Mouse (Mus musculus): ENCODE data around the gene Tjp1. TPM values are rescaled to one million over a fixed set of nuclear protein-coding genes. Genes with fewer than 3 reads are reported as not detected.

The Tjp1 gene
- 100 to 1,000 TPM; 121 to 161 TPM for total RNA-seq (2021)

DNA sequence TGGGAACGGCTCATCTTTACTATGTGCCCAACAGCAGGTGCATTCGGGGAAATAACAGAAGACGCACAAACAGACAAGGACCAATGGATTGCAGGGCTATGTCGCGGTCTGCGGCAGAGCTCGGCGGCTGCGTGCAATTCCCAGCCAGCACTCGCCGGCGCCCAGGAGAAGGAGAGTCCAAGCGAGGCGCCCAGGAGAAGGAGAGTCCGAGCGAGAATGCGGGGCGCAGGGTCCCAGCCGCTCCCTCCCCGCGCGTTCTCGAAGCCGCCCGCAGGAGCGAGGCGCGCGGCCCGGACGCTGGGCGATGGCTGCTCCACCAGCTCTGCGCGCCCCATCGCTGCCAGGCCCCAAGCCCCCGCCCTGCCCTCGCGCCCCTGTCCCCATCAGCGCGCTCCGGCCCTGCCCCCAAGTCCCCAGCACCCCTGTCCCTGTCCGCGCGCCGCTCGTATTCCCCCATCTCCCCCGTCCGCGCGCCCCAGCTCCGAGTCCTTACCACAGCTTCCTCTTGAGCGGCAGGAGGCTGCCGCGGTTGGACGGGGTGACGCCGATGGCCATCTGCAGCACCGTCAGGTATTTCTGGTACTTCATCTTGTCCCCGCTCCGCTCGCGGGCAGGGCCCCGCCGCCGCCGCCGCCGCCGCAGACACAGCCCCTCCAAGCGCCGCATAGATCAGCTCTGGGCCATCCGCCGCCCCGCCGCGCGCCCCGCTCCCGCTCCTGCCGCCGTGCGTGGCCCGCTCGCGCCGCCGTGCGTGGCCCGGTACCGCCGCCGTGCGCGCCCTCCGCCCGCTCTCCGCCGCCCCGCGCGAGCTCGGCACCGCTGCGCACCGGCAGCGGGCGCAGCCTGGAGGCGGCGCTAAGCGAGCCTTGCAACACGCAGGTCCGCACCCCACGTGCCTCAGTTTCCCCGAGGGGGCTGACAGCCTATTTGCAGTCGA lies at the start of gene Tjp1:
TSS of gene Tjp1 (minus strand) at position 711 of the 937 bp plus-strand sequence.
- intact Hi-C loops (cut with DNase I): loop anchor here (5.0 kb wide), 1 partner anchor 80 kb away; no protein-coding TSS in a partner anchor
- peak; percentile 67 to 79 for DNase-seq (ENCODE audit: low spot score in 2 of 2)

DNA sequence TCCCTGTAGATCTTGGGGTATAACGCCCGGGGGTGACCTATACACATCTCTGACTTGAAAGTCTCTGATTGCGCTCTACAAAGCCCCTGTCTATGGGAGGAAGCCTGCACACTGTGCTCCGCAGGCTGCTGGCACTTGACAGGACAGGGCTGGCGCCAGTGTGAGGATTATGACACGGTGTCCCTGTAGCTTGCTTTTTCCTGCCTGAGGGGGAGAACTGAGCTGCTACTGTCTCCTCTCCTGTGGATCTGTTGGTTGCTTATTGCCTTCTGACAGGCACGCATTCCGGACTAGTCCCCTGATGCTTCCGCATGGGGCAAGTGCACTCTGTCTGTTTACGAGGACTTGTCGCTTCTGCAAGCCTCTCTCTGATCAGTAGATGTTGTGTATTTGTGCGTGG lies 49.5 kb upstream of the Tjp1 start:
- DNase-seq (ENCODE audit: low spot score in 2 of 2): peak in 1 of 2 experiments; percentile 18
- intact Hi-C loops (cut with DNase I): no loop called here

DNA sequence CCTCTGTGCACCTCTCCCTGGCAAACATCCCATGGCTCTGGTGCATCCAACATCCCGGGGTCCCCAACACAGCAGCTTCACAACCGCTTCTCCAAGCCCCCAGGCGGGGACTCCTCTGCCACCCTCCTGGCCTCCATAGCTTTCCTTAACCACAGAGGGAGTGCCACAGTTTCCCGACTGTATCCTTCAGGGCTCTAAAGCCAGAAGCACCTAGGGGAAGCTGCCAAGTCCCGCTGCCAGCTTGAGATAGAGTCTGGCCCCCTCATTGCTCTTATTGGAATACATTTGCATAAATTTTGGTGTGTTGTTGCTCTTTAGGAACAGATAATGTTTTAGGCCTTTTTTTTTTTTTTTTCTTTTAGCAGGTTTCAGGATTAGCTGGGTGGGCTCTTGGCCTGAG lies 45.1 kb upstream of the Tjp1 start:
- intact Hi-C loops (cut with DNase I): no loop called here

DNA sequence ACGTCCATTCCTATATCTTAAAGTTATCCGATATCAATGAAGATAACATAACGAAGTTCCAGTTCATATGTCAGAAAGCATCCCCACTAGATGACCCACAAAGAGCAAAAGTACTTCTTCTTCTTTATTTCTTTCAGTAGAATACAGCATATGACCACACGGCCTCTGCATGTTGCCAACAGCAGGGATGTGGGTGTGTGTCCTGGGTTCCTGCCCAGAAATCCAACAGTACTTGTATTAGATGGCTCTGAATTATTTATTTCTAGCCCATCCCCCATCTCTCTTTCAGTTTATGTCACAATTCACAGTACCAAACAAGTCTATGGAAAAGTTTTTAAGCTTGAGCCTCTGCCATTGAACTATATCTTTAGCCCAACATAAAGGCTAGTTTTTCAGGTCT lies 43.1 kb upstream of the Tjp1 start:
- DNase-seq (ENCODE audit: low spot score in 2 of 2): peak in 1 of 2 experiments; percentile 13

More for the DNA sequence above, 45.1 kb upstream of the Tjp1 start:
- DNase-seq (ENCODE audit: low spot score in 2 of 2): peak in 1 of 2 experiments; percentile 26

DNA sequence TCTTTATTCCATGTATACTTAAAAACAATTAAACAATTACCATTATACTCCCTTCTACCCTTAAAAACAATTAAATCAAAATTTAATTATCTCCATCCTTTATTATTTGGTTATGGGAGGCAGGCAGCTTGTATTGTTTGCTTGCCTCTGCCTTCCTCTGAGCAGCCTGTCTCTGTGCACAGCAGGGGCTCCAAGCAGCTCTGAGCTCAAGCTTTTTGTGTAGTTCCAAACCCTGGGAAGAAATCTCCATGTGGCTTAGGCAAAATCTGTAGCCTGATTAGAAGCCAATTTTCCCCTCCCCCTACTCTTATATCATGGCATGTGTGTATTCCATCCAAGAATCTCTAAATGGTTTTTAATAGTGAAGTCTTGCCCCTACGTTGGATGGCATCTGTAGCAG lies 28.4 kb upstream of the Tjp1 start:
- DNase-seq (ENCODE audit: low spot score in 2 of 2): no peak
- intact Hi-C loops (cut with DNase I): no loop called here

More for the DNA sequence above, 43.1 kb upstream of the Tjp1 start:
- intact Hi-C loops (cut with DNase I): no loop called here

DNA sequence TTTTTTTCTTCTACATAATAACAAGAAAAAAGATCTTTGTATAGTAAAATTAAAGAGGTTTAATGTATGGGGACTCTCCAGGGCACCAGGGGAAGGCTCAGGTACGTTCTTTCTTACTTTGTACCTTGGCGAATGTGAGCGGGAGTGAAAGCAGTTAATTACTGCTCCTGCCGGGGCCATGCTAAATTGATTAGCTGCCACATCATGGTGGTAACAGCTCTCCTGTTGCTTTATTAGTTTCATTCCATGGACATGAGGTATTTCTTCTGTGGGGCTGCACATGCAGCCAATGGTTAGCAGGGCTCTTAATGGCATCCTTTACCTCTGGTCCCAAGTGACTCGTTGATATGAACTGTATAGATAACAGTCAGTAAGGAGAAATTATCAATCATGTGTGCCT lies 18.2 kb upstream of the Tjp1 start:
- intact Hi-C loops (cut with DNase I): no loop called here
- no peak for DNase-seq (ENCODE audit: low spot score in 2 of 2)

DNA sequence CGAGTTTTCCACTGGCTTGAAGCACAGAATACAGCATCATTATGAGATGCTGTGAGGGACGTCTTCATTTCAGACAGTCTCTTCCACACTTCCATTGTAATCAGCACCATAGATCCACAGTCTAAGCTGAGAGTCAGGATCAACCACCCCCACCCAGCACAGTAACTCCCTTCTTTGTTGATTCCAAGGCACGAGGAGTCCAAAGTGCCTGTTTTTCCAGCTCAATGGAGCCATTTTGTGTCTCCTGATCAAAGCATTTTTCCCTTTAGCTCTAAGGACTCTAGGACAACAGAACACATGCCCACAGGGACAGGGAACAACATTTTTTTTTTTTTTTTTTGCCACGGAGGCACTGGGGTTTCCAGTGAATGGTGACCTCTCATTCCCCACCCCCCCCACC lies 5.1 kb upstream of the Tjp1 start:
- intact Hi-C loops (cut with DNase I): no loop called here
- DNase-seq (ENCODE audit: low spot score in 2 of 2): no peak

DNA sequence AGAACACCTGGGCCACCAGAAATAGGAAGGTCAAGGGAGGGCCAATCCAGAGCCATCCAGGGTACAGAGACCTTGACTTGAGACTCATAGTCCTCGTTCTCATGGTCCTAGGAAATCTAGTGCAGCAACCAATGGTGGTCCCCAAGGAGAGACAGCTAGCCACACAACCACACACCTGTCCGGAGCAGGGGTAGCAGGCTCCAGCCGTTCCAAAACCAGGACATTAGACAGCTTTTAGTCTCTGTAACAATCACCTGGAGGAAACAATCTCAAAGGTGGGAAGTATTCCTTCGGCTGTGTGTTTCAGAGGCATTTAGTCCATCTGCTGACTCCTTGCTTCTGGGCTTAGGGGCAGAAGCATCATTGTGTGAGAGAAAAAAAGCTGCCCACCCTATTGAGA lies 4.5 kb downstream of the Tjp1 start:
- intact Hi-C loops (cut with DNase I): no loop called here
- no peak for DNase-seq (ENCODE audit: low spot score in 2 of 2)

DNA sequence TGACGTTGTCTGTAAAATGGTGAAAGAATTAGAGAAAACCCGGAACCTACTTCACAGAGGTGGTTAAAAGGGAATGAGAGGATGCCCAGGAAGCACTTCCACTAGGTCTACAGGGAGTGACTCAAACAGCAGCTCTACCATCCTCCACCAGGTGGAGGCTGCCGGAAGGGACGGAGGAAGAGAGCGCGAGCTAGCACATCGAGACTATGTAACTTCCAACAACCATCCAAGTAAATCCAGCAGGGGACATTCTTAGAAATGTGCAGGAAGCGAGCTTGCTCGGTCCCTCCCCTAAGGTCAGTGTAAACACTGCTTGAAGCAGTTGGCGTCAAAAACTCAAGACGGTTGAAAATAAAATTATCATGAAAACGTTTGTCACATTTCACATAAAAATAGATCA lies 5.1 kb downstream of the Tjp1 start:
- intact Hi-C loops (cut with DNase I): no loop called here
- DNase-seq (ENCODE audit: low spot score in 2 of 2): no peak

DNA sequence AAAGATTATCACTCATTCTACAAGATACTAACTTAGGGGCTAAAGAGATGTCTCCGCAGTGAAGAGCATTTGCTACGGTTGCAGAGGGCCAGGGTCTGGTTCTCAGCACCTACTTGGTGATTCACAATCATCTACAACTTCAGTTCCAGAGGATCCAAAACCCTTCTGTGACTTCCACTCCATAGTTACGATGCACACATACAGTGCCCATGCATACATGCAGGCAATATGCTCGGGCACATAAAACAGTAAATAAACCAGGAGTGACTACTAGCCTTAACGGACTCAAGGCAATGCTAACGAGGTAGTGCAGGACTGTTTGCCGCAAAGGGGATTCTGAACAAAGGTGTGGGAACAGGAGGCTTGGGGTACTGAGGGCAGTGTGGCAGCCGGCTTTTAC lies 7.0 kb downstream of the Tjp1 start:
- intact Hi-C loops (cut with DNase I): no loop called here
- no peak for DNase-seq (ENCODE audit: low spot score in 2 of 2)

DNA sequence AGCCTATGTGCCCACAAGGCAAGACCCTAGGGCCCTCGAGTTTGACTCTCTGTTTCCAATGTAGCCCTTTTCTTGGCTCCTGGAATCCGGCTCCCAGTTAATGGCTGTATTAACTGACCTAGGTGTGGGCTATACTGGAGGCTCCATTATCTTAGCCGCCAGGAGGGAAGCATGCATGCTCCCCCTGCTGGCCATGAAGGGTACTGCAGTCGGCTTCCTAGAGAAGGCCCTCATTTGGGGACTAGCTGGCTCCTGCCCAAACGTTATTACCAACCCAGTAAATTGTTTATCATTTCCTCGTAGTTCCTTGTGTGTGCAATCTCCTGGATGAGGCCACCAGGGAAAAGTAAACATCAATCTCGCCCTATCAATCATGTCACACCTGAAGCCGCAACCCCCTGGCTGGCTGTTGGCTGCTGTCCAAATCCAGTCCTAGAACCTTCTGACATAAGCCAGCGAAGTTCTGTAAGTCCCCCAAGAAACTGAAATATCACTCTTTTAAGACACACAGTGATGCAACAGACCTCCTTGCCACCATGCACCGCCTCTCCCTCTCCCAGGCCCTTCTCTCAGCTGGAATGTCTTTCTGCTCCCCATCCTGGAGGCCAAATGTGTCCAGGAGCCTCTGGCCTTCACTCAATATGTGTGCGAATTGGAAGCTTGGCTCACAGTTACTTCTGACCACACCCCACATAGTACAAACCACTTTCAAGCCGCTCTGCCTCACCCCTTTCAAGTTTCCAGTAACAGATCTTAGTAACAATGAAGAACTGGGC lies 7.6 kb downstream of the Tjp1 start:
- intact Hi-C loops (cut with DNase I): loop anchor here (5.0 kb wide), 1 partner anchor 203 kb away; no protein-coding TSS in a partner anchor
- peak; percentile 31 to 57 for DNase-seq (ENCODE audit: low spot score in 2 of 2)

DNA sequence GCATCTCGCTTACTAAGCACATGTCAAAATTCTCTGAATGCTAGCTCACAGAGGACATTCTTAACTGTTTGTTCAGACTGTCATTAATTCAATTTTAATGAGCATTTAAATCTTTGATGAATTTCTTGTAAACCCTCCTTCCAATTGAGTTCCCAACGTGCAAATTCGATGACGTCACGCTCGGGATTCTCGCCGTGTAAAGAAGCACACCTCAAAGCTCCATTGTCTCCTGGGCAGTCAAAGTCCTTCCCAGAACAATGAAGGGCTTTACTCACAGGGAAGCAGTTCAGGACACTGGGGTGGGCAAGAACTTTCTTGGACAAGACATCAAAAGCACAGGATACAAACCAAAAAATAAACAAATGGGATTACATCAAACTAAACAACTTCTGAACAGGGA lies 10.7 kb downstream of the Tjp1 start:
- no peak for DNase-seq (ENCODE audit: low spot score in 2 of 2)
- intact Hi-C loops (cut with DNase I): loop anchor here (5.0 kb wide), 1 partner anchor 200 kb away; no protein-coding TSS in a partner anchor

DNA sequence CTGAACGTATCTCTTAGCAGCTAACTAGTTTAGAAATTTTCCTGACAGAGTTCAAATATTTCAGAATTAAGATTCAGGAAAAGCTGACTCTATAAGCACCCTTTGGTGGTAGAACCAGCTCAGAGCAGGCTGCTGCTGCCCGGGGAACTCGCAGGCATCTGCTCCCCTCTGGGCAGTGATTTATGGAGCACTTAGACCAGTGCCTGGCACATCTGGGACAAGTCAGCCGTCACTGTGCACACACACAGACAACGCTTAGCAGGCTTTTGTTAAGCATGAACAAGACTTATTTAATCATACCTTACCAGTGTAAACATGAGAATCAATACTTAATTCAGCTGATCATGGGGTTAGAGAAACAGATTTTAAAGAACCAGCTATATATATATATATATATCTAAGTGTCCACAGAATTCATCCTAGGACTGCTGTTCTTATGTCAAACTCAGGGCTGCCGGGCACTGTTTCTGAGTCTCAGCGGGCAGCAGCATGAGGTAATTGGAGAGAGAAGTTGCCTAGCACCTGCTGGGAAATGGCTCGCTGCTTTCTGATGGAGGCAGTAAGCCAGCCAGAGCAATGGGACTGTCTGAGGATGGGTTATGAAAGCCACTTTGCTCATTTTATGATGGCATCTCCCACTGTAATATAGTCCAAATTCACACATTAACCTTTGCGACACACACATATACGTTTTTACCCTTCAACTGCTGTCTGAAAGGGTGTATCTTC lies 14.0 kb downstream of the Tjp1 start:
- intact Hi-C loops (cut with DNase I): no loop called here
- no peak for DNase-seq (ENCODE audit: low spot score in 2 of 2)

DNA sequence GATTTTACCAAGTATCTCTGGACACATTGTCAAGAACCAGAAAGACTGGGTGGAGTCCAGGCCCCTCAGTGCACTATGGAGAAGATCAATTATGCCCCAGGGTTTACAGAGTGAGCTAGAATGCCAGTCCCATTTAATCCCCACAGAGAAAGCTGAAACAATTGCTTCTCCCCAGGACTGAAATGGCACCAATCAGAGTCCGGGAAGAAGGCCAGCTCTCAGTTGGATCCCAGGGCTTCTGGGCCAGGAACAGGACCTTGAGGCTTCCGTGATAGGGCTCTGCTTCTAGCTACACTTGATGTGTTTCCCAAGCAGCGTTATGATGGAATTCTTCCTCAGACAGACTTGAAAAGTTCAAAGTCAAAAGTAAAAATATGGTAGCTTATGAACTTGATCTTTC lies 18.2 kb downstream of the Tjp1 start:
- peak in 1 of 2 experiments; percentile 55 for DNase-seq (ENCODE audit: low spot score in 2 of 2)
- intact Hi-C loops (cut with DNase I): no loop called here

DNA sequence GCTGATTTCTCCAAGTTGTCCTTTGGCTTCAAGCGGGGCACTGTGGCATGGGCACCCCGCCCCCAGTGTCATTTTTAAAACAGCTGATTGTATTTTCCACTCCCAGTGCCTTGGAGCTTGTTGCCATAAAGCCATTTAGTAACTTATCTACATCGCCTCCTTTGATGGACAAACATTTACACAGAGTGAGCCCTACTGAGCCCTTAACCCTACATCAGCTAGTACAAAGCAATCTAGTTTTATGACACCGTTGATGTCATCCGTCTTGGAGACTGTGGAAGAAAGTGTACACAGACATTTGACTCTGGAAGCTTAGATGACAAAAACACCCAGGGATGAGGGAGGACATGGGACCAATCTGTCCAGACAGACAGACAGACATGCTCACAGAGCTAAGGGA lies 20.2 kb downstream of the Tjp1 start:
- DNase-seq (ENCODE audit: low spot score in 2 of 2): no peak
- intact Hi-C loops (cut with DNase I): no loop called here

DNA sequence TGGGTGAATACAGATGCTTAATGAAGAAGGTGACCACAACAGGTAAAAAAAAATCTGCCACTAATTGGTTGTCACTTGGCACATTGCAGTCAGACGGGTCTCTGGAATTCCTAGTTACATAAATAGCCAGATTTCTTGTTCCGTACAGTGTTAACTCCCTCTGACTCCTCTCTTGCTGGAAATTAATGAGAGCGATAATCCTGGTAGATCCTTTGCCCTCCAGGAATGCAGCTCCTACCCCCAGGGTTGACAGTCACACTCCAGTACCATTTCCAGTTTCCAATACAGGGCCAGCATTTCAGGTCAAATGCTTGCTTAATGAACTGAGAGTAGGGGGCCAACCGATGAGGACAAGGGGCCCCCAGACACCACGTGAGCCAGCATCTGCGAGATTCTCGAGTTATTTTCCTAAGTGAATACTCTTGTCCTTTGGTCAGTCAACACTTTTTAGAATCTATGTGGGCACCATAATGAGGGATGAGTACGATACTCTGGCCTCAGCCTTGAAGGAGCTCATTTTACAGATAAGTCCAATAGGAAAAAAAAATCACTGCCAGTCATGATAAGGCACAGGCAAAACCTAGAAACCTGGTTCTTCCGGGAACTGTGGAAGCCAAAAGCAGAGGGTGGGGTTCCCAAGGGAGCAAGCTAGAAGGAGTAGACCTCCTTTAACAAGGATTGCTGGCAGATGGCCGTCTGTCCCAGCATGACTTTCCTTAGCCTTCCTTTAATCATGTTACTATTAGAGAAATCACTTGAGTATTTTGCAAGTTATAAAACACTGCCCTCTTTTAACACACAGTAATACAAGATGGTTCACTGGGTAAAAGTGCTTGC lies 24.9 kb downstream of the Tjp1 start:
- no peak for DNase-seq (ENCODE audit: low spot score in 2 of 2)
- intact Hi-C loops (cut with DNase I): no loop called here

DNA sequence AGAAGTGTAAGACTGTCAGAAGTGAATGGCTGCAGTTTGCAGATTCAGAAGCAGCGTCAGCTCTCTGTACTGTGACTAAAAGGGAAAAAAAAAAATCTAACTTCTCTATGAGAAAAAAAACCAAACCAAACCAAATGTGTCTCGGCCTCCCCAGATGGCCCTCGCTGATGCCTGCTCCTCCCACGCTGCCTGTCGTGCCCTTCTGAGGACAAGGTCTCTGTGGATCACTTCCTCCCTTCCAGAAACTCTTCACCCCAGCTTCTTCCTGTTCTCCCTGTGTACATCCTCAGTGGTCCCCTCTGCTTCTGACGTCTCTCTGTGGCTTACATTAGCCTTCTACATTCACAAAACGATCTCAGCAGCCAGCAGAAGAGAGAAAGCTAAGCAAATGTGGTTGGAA lies 26.8 kb downstream of the Tjp1 start:
- DNase-seq (ENCODE audit: low spot score in 2 of 2): peak in 1 of 2 experiments; percentile 35
- intact Hi-C loops (cut with DNase I): no loop called here

DNA sequence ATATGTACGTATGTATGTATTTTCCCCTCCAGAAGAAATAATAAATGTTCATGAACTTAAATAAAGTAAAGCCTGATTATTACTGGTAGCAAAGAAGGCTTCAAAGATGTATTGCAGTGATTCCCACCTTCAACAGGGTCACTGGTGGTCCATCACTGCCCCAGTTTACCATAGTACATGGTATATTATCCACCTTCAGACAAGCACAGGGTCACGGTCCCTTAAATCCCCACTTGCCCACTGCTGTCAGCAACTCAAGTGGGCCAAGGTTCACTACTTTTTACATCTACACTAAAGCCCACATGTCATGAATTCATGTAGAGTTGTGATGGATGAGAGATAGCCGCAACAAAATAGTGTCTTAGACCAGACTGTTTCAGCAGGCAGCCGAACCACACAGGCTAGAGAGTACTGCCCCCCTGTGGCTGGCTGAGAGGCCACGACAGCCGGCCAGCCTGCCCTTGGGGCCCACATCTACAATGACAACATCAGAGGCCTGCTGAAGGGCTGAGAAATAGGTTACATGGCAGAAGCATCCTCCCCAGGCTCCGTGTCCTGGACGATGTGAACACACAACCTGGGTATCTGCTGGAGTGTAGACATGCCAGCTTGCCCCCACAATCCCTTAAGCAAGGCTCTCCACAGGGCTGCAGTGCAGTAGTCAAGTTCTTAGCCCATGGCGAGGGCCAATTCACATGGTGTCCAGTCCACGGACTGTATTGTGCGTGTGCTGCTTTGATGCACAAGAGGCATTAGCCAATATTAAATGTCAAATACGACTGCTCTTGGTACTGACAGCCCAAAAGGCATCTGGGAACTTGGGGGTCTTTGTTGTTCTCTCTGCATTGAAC lies 29.6 kb downstream of the Tjp1 start:
- intact Hi-C loops (cut with DNase I): loop anchor here (1.0 kb wide), 1 partner anchor 181 kb away; no protein-coding TSS in a partner anchor

More for the DNA sequence above, 29.6 kb downstream of the Tjp1 start:
- peak; percentile 57 to 64 for DNase-seq (ENCODE audit: low spot score in 2 of 2)

Measured in left cerebral cortex, postnatal 36 days (tissue).